ENCODE assay signal across 30 mouse cellular contexts in genomic region chr10:13696326-13696725, GRCm38 (mm10).
DNase-seq lines count a peak whose midpoint lies in the region; ATAC-seq and TF ChIP-seq lines count a peak whose summit lies in the region.
"Had no signal": no experiment of that assay in that cellular context is flagged by ENCODE, and none has a peak within 500 bp of the region (broad histone marks: within the 10 kb centered on the region; RNA-seq: fewer than 3 reads in every experiment).

No protein-coding gene starts in this region.

- no peak overlapping the region for H3K9ac ChIP-seq in kidney, embryonic 16.5 days (replicated peaks; ENCODE audit: low read length)
- H3K9ac ChIP-seq: embryonic facial prominence, embryonic 12.5 days; forebrain, embryonic 15.5 days; hindbrain, embryonic 12.5 days; intestine, embryonic 15.5 days; limb, embryonic 15.5 days; liver, embryonic 13.5 days; midbrain, embryonic 13.5 days; neural tube, embryonic 15.5 days; stomach, embryonic 15.5 days had no signal

- no peak for TF ChIP-seq CTCF in kidney, adult 2 months (conservative IDR thresholded peaks at IDR 0.05; ENCODE audit: insufficient read depth, insufficient read length, low read depth, low read length)

- H3K9me3 ChIP-seq in kidney, embryonic 16.5 days (ENCODE audit: low read length), result no peaks in the 10 kb centered on the region
- H3K9me3 ChIP-seq: embryonic facial prominence, embryonic 12.5 days; forebrain, embryonic 10.5 days; forebrain, embryonic 15.5 days; hindbrain, embryonic 12.5 days; intestine, embryonic 15.5 days; limb, embryonic 10.5 days; limb, embryonic 15.5 days; liver, embryonic 13.5 days; midbrain, embryonic 13.5 days; neural tube, embryonic 15.5 days; stomach, embryonic 15.5 days had no signal

- TF ChIP-seq POLR2A in kidney, adult 2 months (IDR thresholded peaks at IDR 0.05; ENCODE audit: low read depth, low read length), result no peak

- peak; percentile 17 to 43 for DNase-seq in adrenal gland, adult (ENCODE audit: inconsistent age in 2 of 2, low spot score in 1 of 2)
- DNase-seq in adrenal gland, postnatal 25 days, result no peak
- DNase-seq in kidney, adult 2 months, result peak; percentile 53
- peak; percentile 4 for DNase-seq in lung, postnatal 36 days
- DNase-seq in lung, adult 18-20 months, result no peak
- DNase-seq in cerebellum, adult 18-20 months, result no peak
- DNase-seq: cerebellum, adult 9-10 months; cerebellum, postnatal 36 days; embryo, embryonic 11 days; gastrocnemius, postnatal 25 days; heart, postnatal 14 days; liver, embryonic 13.5 days; lung, adult 2 months; lung, postnatal 10 days; retina, postnatal 1 day; right cerebral cortex, postnatal 14 days had no signal

- no peak overlapping the region for H3K4me3 ChIP-seq in kidney, adult 2 months (ENCODE audit: insufficient read depth, low read depth, low read length)
- no peak overlapping the region for H3K4me3 ChIP-seq in kidney, embryonic 16.5 days (ENCODE audit: low read length)
- H3K4me3 ChIP-seq: embryonic facial prominence, embryonic 12.5 days; forebrain, embryonic 10.5 days; forebrain, embryonic 15.5 days; hindbrain, embryonic 12.5 days; intestine, embryonic 15.5 days; limb, embryonic 10.5 days; limb, embryonic 15.5 days; liver, embryonic 13.5 days; midbrain, embryonic 13.5 days; neural tube, embryonic 15.5 days; stomach, embryonic 15.5 days had no signal

- H3K4me1 ChIP-seq in kidney, adult 2 months (ENCODE audit: control insufficient read depth, insufficient read depth, low read length), result no peaks in the 10 kb centered on the region
- no peaks in the 10 kb centered on the region for H3K4me1 ChIP-seq in kidney, embryonic 16.5 days (ENCODE audit: insufficient read depth, low read length)
- H3K4me1 ChIP-seq: embryonic facial prominence, embryonic 12.5 days; forebrain, embryonic 10.5 days; forebrain, embryonic 15.5 days; hindbrain, embryonic 12.5 days; intestine, embryonic 15.5 days; limb, embryonic 15.5 days; midbrain, embryonic 13.5 days; neural tube, embryonic 15.5 days; stomach, embryonic 15.5 days had no signal

- H3K27ac ChIP-seq in kidney, adult 2 months (ENCODE audit: insufficient read depth, low read depth, low read length), result no peak overlapping the region
- H3K27ac ChIP-seq in kidney, embryonic 16.5 days (ENCODE audit: low read length), result no peak overlapping the region
- H3K27ac ChIP-seq: embryonic facial prominence, embryonic 12.5 days; forebrain, embryonic 10.5 days; forebrain, embryonic 15.5 days; hindbrain, embryonic 12.5 days; hindbrain, postnatal 0 days; intestine, embryonic 15.5 days; limb, embryonic 10.5 days; limb, embryonic 15.5 days; liver, embryonic 13.5 days; midbrain, embryonic 13.5 days; neural tube, embryonic 15.5 days; stomach, embryonic 15.5 days had no signal

- no peak overlapping the region for H3K4me2 ChIP-seq in kidney, embryonic 16.5 days (replicated peaks; ENCODE audit: low read depth, low read length)
- H3K4me2 ChIP-seq: embryonic facial prominence, embryonic 12.5 days; forebrain, embryonic 15.5 days; hindbrain, embryonic 12.5 days; intestine, embryonic 15.5 days; limb, embryonic 15.5 days; liver, embryonic 13.5 days; midbrain, embryonic 13.5 days; neural tube, embryonic 15.5 days; stomach, embryonic 15.5 days had no signal

- no peak for ATAC-seq in kidney, embryonic 16.5 days (ENCODE audit: low FRiP score, low TSS enrichment)
- ATAC-seq in hematopoietic stem cell, adult 5-6 weeks (replicated peaks in 1 of 2; ENCODE audit: insufficient read depth in 1 of 2, low FRiP score in 2 of 2, low TSS enrichment in 1 of 2, low read depth in 1 of 2, poor library complexity in 2 of 2, severe bottlenecking in 2 of 2), result peak; percentile 89 to 95
- ATAC-seq: CD4-positive, CD25-positive, alpha-beta regulatory T cell, adult 4 months; forebrain, embryonic 15.5 days; hindbrain, postnatal 0 days; intestine, embryonic 15.5 days; midbrain, embryonic 13.5 days had no signal

- no peaks in the 10 kb centered on the region for H3K27me3 ChIP-seq in kidney, adult 2 months (replicated peaks; ENCODE audit: control insufficient read depth, insufficient read depth, low read length)
- no peaks in the 10 kb centered on the region for H3K27me3 ChIP-seq in kidney, embryonic 16.5 days (ENCODE audit: insufficient read depth, low read length)
- H3K27me3 ChIP-seq: embryonic facial prominence, embryonic 12.5 days; forebrain, embryonic 15.5 days; hindbrain, embryonic 12.5 days; intestine, embryonic 15.5 days; limb, embryonic 15.5 days; liver, embryonic 13.5 days; midbrain, embryonic 13.5 days; neural tube, embryonic 15.5 days; stomach, embryonic 15.5 days had no signal

- no peaks in the 10 kb centered on the region for H3K36me3 ChIP-seq in kidney, adult 2 months (ENCODE audit: control insufficient read depth, insufficient read depth, low read length)
- H3K36me3 ChIP-seq in kidney, embryonic 16.5 days (ENCODE audit: insufficient read depth, low read length), result no peaks in the 10 kb centered on the region
- H3K36me3 ChIP-seq: embryonic facial prominence, embryonic 12.5 days; forebrain, embryonic 10.5 days; forebrain, embryonic 15.5 days; hindbrain, embryonic 12.5 days; intestine, embryonic 15.5 days; limb, embryonic 10.5 days; limb, embryonic 15.5 days; liver, embryonic 13.5 days; midbrain, embryonic 13.5 days; neural tube, embryonic 15.5 days; stomach, embryonic 15.5 days had no signal

Comparison
In these comparisons a context has a peak if more than half of its experiments do, and no peak if none do; other contexts are left out.
1. DNase-seq: peak in adrenal gland, adult (2 of 2), kidney, adult 2 months (single experiment) and lung, postnatal 36 days (single experiment); none in adrenal gland, postnatal 25 days (single experiment), lung, adult 18-20 months (0 of 2) and cerebellum, adult 18-20 months (0 of 2).